Comparison of ENCODE assay signal across 26 mouse cellular contexts in genomic region chr15:31573692-31574091, GRCm38 (mm10). TPM values are rescaled to one million over a fixed set of nuclear protein-coding genes. Genes with fewer than 3 reads are reported as not detected.
A peak's percentile ranks its signal among the peaks of the same experiment; 100 is the strongest.
DNase-seq lines count a peak whose midpoint lies in the region; ATAC-seq and TF ChIP-seq lines count a peak whose summit lies in the region.
"Had no signal": no experiment of that assay in that cellular context is flagged by ENCODE, and none has a peak within 500 bp of the region (broad histone marks: within the 10 kb centered on the region; RNA-seq: fewer than 3 reads in every experiment).

No protein-coding gene starts in this region.

- no peaks in the 10 kb centered on the region for H3K36me3 ChIP-seq in liver, embryonic 11.5 days (ENCODE audit: control insufficient read depth, insufficient read depth, low read length)
- no peaks in the 10 kb centered on the region for H3K36me3 ChIP-seq in liver, embryonic 14.5 days (replicated peaks; ENCODE audit: control insufficient read depth, insufficient read depth, low read depth)
- H3K36me3 ChIP-seq in liver, postnatal 0 days (replicated peaks; ENCODE audit: insufficient read depth, low read length): no peaks in the 10 kb centered on the region
- H3K36me3 ChIP-seq in midbrain, embryonic 16.5 days (ENCODE audit: control insufficient read depth, insufficient read depth, low read length): no peaks in the 10 kb centered on the region
- H3K36me3 ChIP-seq in hindbrain, embryonic 10.5 days: no peaks in the 10 kb centered on the region
- H3K36me3 ChIP-seq: embryonic facial prominence, embryonic 12.5 days; embryonic facial prominence, embryonic 15.5 days; forebrain, embryonic 12.5 days; forebrain, embryonic 15.5 days; heart, embryonic 12.5 days; heart, embryonic 15.5 days had no signal

- TF ChIP-seq CTCF in liver, embryonic 14.5 days (IDR thresholded peaks at IDR 0.05; ENCODE audit: low read depth): no peak
- TF ChIP-seq CTCF in liver, postnatal 0 days (IDR thresholded peaks at IDR 0.05; ENCODE audit: low read depth): no peak

- H3K27me3 ChIP-seq in liver, embryonic 11.5 days (replicated peaks; ENCODE audit: control insufficient read depth, insufficient read depth, low read length): no peaks in the 10 kb centered on the region
- H3K27me3 ChIP-seq in liver, embryonic 14.5 days (ENCODE audit: control insufficient read depth, insufficient read depth, low read length): no peaks in the 10 kb centered on the region
- no peaks in the 10 kb centered on the region for H3K27me3 ChIP-seq in liver, postnatal 0 days (ENCODE audit: insufficient read depth, low read length)
- H3K27me3 ChIP-seq in midbrain, embryonic 16.5 days (ENCODE audit: control insufficient read depth, insufficient read depth, low read depth, low read length): no peaks in the 10 kb centered on the region
- H3K27me3 ChIP-seq in hindbrain, embryonic 10.5 days (ENCODE audit: insufficient read depth, poor library complexity, severe bottlenecking): no peaks in the 10 kb centered on the region
- H3K27me3 ChIP-seq: embryonic facial prominence, embryonic 12.5 days; embryonic facial prominence, embryonic 15.5 days; forebrain, embryonic 12.5 days; forebrain, embryonic 15.5 days; heart, embryonic 12.5 days; heart, embryonic 15.5 days; Patski had no signal

- no peak overlapping the region for H3K27ac ChIP-seq in liver, embryonic 11.5 days (ENCODE audit: low read depth, low read length)
- H3K27ac ChIP-seq in liver, embryonic 14.5 days: no peak overlapping the region
- H3K27ac ChIP-seq in liver, postnatal 0 days (ENCODE audit: low read depth): peak overlapping the region; percentile 34; the same call in 1 of the 2 replicates
- H3K27ac ChIP-seq in midbrain, embryonic 16.5 days (ENCODE audit: low read length): no peak overlapping the region
- no peak overlapping the region for H3K27ac ChIP-seq in hindbrain, embryonic 10.5 days
- H3K27ac ChIP-seq: embryonic facial prominence, embryonic 12.5 days; embryonic facial prominence, embryonic 15.5 days; forebrain, embryonic 12.5 days; forebrain, embryonic 15.5 days; heart, embryonic 15.5 days; hindbrain, embryonic 14.5 days; hindbrain, postnatal 0 days had no signal

- no peak for TF ChIP-seq EP300 in liver, embryonic 14.5 days (IDR thresholded peaks at IDR 0.05; ENCODE audit: low read depth)
- TF ChIP-seq EP300 in liver, postnatal 0 days (IDR thresholded peaks at IDR 0.05; ENCODE audit: low read depth): no peak

- H3K4me3 ChIP-seq in liver, embryonic 11.5 days (ENCODE audit: low read depth, low read length): no peak overlapping the region
- no peak overlapping the region for H3K4me3 ChIP-seq in liver, embryonic 14.5 days (ENCODE audit: insufficient read depth in 1 of 2, low read depth in 2 of 2, low read length in 2 of 2)
- no peak overlapping the region for H3K4me3 ChIP-seq in liver, postnatal 0 days (ENCODE audit: low read depth, low read length)
- H3K4me3 ChIP-seq in midbrain, embryonic 16.5 days (ENCODE audit: low read depth, low read length): no peak overlapping the region
- H3K4me3 ChIP-seq in hindbrain, embryonic 10.5 days: no peak overlapping the region
- H3K4me3 ChIP-seq: embryonic facial prominence, embryonic 12.5 days; embryonic facial prominence, embryonic 15.5 days; forebrain, embryonic 12.5 days; forebrain, embryonic 15.5 days; heart, embryonic 12.5 days; heart, embryonic 15.5 days had no signal

- ATAC-seq in liver, embryonic 11.5 days (replicated peaks; ENCODE audit: low FRiP score): peak; percentile 66
- ATAC-seq in liver, embryonic 14.5 days (ENCODE audit: insufficient read depth): peak; percentile 66; the same call in 1 of the 2 replicates
- no peak for ATAC-seq in liver, postnatal 0 days
- ATAC-seq in midbrain, embryonic 16.5 days: no peak
- ATAC-seq: forebrain, embryonic 15.5 days; hindbrain, postnatal 0 days; Patski had no signal

- no peaks in the 10 kb centered on the region for H3K9me3 ChIP-seq in liver, embryonic 11.5 days (ENCODE audit: control insufficient read depth, low read length)
- no peaks in the 10 kb centered on the region for H3K9me3 ChIP-seq in liver, embryonic 14.5 days (ENCODE audit: control insufficient read depth, low read length)
- H3K9me3 ChIP-seq in liver, postnatal 0 days (ENCODE audit: low read length): no peaks in the 10 kb centered on the region
- no peaks in the 10 kb centered on the region for H3K9me3 ChIP-seq in midbrain, embryonic 16.5 days (replicated peaks; ENCODE audit: control insufficient read depth, low read length, poor library complexity, severe bottlenecking)
- H3K9me3 ChIP-seq in hindbrain, embryonic 10.5 days: no peaks in the 10 kb centered on the region
- H3K9me3 ChIP-seq: embryonic facial prominence, embryonic 12.5 days; embryonic facial prominence, embryonic 15.5 days; forebrain, embryonic 12.5 days; forebrain, embryonic 15.5 days; heart, embryonic 12.5 days; heart, embryonic 15.5 days had no signal

- H3K9ac ChIP-seq in liver, embryonic 11.5 days (ENCODE audit: low read depth, low read length): no peak overlapping the region
- no peak overlapping the region for H3K9ac ChIP-seq in liver, embryonic 14.5 days (replicated peaks)
- no peak overlapping the region for H3K9ac ChIP-seq in liver, postnatal 0 days (replicated peaks)
- H3K9ac ChIP-seq in midbrain, embryonic 16.5 days (ENCODE audit: low read depth, low read length): no peak overlapping the region
- H3K9ac ChIP-seq: embryonic facial prominence, embryonic 12.5 days; embryonic facial prominence, embryonic 15.5 days; forebrain, embryonic 12.5 days; forebrain, embryonic 15.5 days; heart, embryonic 12.5 days; heart, embryonic 15.5 days; hindbrain, embryonic 14.5 days had no signal

- H3K4me2 ChIP-seq in liver, embryonic 11.5 days: no peak overlapping the region
- no peak overlapping the region for H3K4me2 ChIP-seq in liver, embryonic 14.5 days (ENCODE audit: low read depth)
- no peak overlapping the region for H3K4me2 ChIP-seq in liver, postnatal 0 days (ENCODE audit: low read depth, low read length)
- H3K4me2 ChIP-seq in midbrain, embryonic 16.5 days (ENCODE audit: low read length): no peak overlapping the region
- H3K4me2 ChIP-seq: embryonic facial prominence, embryonic 12.5 days; embryonic facial prominence, embryonic 15.5 days; forebrain, embryonic 12.5 days; forebrain, embryonic 15.5 days; heart, embryonic 12.5 days; heart, embryonic 15.5 days; hindbrain, embryonic 14.5 days had no signal

- no peak for DNase-seq in liver, embryonic 11.5 days (ENCODE audit: low spot score)
- DNase-seq in liver: no peak
- DNase-seq in liver, embryonic 14.5 days (ENCODE audit: low read depth in 3 of 3, low spot score in 3 of 3): no peak
- DNase-seq in liver, postnatal 0 days: no peak
- no peak for DNase-seq in spleen, adult 18-20 months
- DNase-seq in hindbrain, embryonic 10.5 days (ENCODE audit: low spot score): no peak
- no peak for DNase-seq in cerebellum, postnatal 10 days
- DNase-seq: adrenal gland, adult 2 months; adrenal gland, postnatal 14 days; cerebellum, adult 11-12 months; cerebellum, adult 8-10 months; cerebellum, postnatal 14 days; gastrocnemius, postnatal 25 days; heart, adult 18-20 months; heart, postnatal 10 days; heart, postnatal 36 days had no signal

- peaks cover 8% of the 10 kb centered on the region for H3K4me1 ChIP-seq in liver, embryonic 11.5 days (replicated peaks; ENCODE audit: control insufficient read depth, insufficient read depth, low read length)
- H3K4me1 ChIP-seq in liver, embryonic 14.5 days (replicated peaks; ENCODE audit: control insufficient read depth in 2 of 2, insufficient read depth in 2 of 2, low read length in 1 of 2): peaks cover 9 to 28% of the 10 kb centered on the region in 2 experiments
- peaks cover 34% of the 10 kb centered on the region for H3K4me1 ChIP-seq in liver, postnatal 0 days (ENCODE audit: insufficient read depth)
- no peaks in the 10 kb centered on the region for H3K4me1 ChIP-seq in midbrain, embryonic 16.5 days (ENCODE audit: control insufficient read depth, insufficient read depth, low read length)
- H3K4me1 ChIP-seq in hindbrain, embryonic 10.5 days (replicated peaks): peaks cover 15% of the 10 kb centered on the region
- H3K4me1 ChIP-seq: forebrain, embryonic 15.5 days had no signal

RNA-seq across cellular contexts. Expression of gene Cmbl, which starts 8.5 kb away (rescaled TPM):
- polyA plus RNA-seq in liver, embryonic 11.5 days (2014; fragmentation: Nextera tagmentation; extraction: Ambion mirVana): 2.9 TPM in 2 replicates
- polyA plus RNA-seq in liver, embryonic 14.5 days (2012; rRNA removed): 5.1 and 5.5 TPM in 2 replicates
- polyA plus RNA-seq in liver, embryonic 14.5 days (2014; fragmentation: Nextera tagmentation; extraction: Ambion mirVana): 5.0 and 6.8 TPM in 2 replicates
- 112 and 113 TPM in 2 replicates for polyA plus RNA-seq in liver, postnatal 0 days (2015; fragmentation: Nextera tagmentation; extraction: Ambion mirVana)
- polyA plus RNA-seq in midbrain, embryonic 16.5 days (2015; fragmentation: Nextera tagmentation; extraction: Ambion mirVana): 8.7 and 12.8 TPM in 2 replicates
- polyA plus RNA-seq in hindbrain, embryonic 10.5 days (2016; fragmentation: Nextera tagmentation; extraction: Ambion mirVana): 1.6 and 2.0 TPM in 2 replicates

RNA-seq across cellular contexts. Expression of gene Cct5, which starts 27.9 kb away (rescaled TPM):
- polyA plus RNA-seq in liver, embryonic 11.5 days (2014; fragmentation: Nextera tagmentation; extraction: Ambion mirVana): 683 and 762 TPM in 2 replicates
- 101 and 167 TPM in 2 replicates for polyA plus RNA-seq in liver, embryonic 14.5 days (2012; rRNA removed)
- 341 and 347 TPM in 2 replicates for polyA plus RNA-seq in liver, embryonic 14.5 days (2014; fragmentation: Nextera tagmentation; extraction: Ambion mirVana)
- polyA plus RNA-seq in liver, postnatal 0 days (2015; fragmentation: Nextera tagmentation; extraction: Ambion mirVana): 164 and 168 TPM in 2 replicates
- 484 and 516 TPM in 2 replicates for polyA plus RNA-seq in midbrain, embryonic 16.5 days (2015; fragmentation: Nextera tagmentation; extraction: Ambion mirVana)
- 698 and 751 TPM in 2 replicates for polyA plus RNA-seq in hindbrain, embryonic 10.5 days (2016; fragmentation: Nextera tagmentation; extraction: Ambion mirVana)

RNA-seq across cellular contexts. Expression of gene Fam173b, which starts 28.0 kb away (rescaled TPM):
- 13.8 and 14.3 TPM in 2 replicates for polyA plus RNA-seq in liver, embryonic 11.5 days (2014; fragmentation: Nextera tagmentation; extraction: Ambion mirVana)
- polyA plus RNA-seq in liver, embryonic 14.5 days (2012; rRNA removed): 4.8 and 6.7 TPM in 2 replicates
- 7.9 and 9.0 TPM in 2 replicates for polyA plus RNA-seq in liver, embryonic 14.5 days (2014; fragmentation: Nextera tagmentation; extraction: Ambion mirVana)
- 9.3 and 12.1 TPM in 2 replicates for polyA plus RNA-seq in liver, postnatal 0 days (2015; fragmentation: Nextera tagmentation; extraction: Ambion mirVana)
- polyA plus RNA-seq in midbrain, embryonic 16.5 days (2015; fragmentation: Nextera tagmentation; extraction: Ambion mirVana): 8.2 and 9.3 TPM in 2 replicates
- 13.1 and 15.5 TPM in 2 replicates for polyA plus RNA-seq in hindbrain, embryonic 10.5 days (2016; fragmentation: Nextera tagmentation; extraction: Ambion mirVana)

RNA-seq across cellular contexts. Expression of gene March6, which starts 42.8 kb away (rescaled TPM):
- polyA plus RNA-seq in liver, embryonic 11.5 days (2014; fragmentation: Nextera tagmentation; extraction: Ambion mirVana): 35.5 and 36.1 TPM in 2 replicates
- 6.9 and 9.0 TPM in 2 replicates for polyA plus RNA-seq in liver, embryonic 14.5 days (2012; rRNA removed)
- polyA plus RNA-seq in liver, embryonic 14.5 days (2014; fragmentation: Nextera tagmentation; extraction: Ambion mirVana): 12.7 and 15.3 TPM in 2 replicates
- polyA plus RNA-seq in liver, postnatal 0 days (2015; fragmentation: Nextera tagmentation; extraction: Ambion mirVana): 14.8 and 17.3 TPM in 2 replicates
- polyA plus RNA-seq in midbrain, embryonic 16.5 days (2015; fragmentation: Nextera tagmentation; extraction: Ambion mirVana): 99.8 and 106 TPM in 2 replicates
- polyA plus RNA-seq in hindbrain, embryonic 10.5 days (2016; fragmentation: Nextera tagmentation; extraction: Ambion mirVana): 34.5 and 39.9 TPM in 2 replicates

Comparison
In these comparisons a context has a peak if more than half of its experiments do, and no peak if none do; other contexts are left out.
1. ATAC-seq: peak in liver, embryonic 11.5 days (single experiment) and liver, embryonic 14.5 days (single experiment); none in liver, postnatal 0 days (single experiment) and midbrain, embryonic 16.5 days (single experiment).